Mouse (Mus musculus) myocyte (in vitro differentiated cells): ENCODE measurements at regions not wholly inside any gene's neighbourhood (a gene's known extent, or its start where the extent isn't known, plus 50 kb on each side); places are given as distances from the start of the nearest gene placed in this dataset.

Source experiments
- H3K27me3 ChIP-seq: one replicate; pipeline ENCODE4 v1.6.1; 2011; ENCODE audit not compliant: control insufficient read depth, insufficient read depth, insufficient read length
- H3K36me3 ChIP-seq: one replicate; pipeline ENCODE4 v1.6.1; 2011; ENCODE audit not compliant: control insufficient read depth, insufficient read depth
- H3K4me2 ChIP-seq: one replicate; pipeline ENCODE4 v1.6.1; 2011; ENCODE audit warnings: low read depth, control low read depth
- H3K4me3 ChIP-seq: one replicate; pipeline ENCODE4 v1.5.1; 2011; ENCODE audit warnings: mild to moderate bottlenecking, control low read depth, moderate library complexity
- H3K79me2 ChIP-seq: one replicate; pipeline ENCODE4 v1.6.1; 2011; ENCODE audit not compliant: control insufficient read depth, insufficient read depth
- H3ac ChIP-seq: one replicate; pipeline ENCODE4 v1.6.1; 2011; ENCODE audit not compliant: control insufficient read depth, insufficient read length
- CEBPB ChIP-seq: IDR thresholded peaks from 2 replicates; pipeline ENCODE4 v1.6.1; 2011; ENCODE audit warnings: mild to moderate bottlenecking, moderate library complexity; ENCODE audit not compliant: poor library complexity, insufficient read depth, severe bottlenecking
- E2F4 ChIP-seq: IDR thresholded peaks from one replicate; pipeline ENCODE4 v1.6.1; 2011; ENCODE audit warnings: mild to moderate bottlenecking, control low read depth, moderate library complexity; ENCODE audit not compliant: insufficient read depth
- MAX ChIP-seq: IDR thresholded peaks from one replicate; pipeline ENCODE4 v1.6.1; 2011; ENCODE audit warnings: low read depth, mild to moderate bottlenecking, control low read depth
- MYOD1 ChIP-seq, 3 experiments: IDR thresholded peaks; one replicate each; pipeline ENCODE4 v1.6.1; 2011; ENCODE audit warnings: control low read depth in 2 of 3, low read depth in 2 of 3, mild to moderate bottlenecking in 2 of 3, moderate library complexity in 1 of 3; ENCODE audit not compliant: insufficient read length in 2 of 3, control insufficient read depth in 1 of 3
- MYOG ChIP-seq, 3 experiments: IDR thresholded peaks; one replicate each; pipeline ENCODE4 v1.6.1; 2011; ENCODE audit warnings: control low read depth in 2 of 3, low read depth in 2 of 3, mild to moderate bottlenecking in 2 of 3; ENCODE audit not compliant: insufficient read length in 2 of 3, control insufficient read depth in 1 of 3, insufficient read depth in 1 of 3
- POLR2A ChIP-seq: IDR thresholded peaks from one replicate; pipeline ENCODE4 v1.6.1; 2011; ENCODE audit warnings: low read depth, mild to moderate bottlenecking, control low read depth, moderate library complexity; ENCODE audit not compliant: insufficient read length
- POLR2AphosphoS2 ChIP-seq: IDR thresholded peaks from one replicate; pipeline ENCODE4 v1.6.1; 2011; ENCODE audit warnings: low read depth, control low read depth; ENCODE audit not compliant: insufficient read length
- REST ChIP-seq: IDR thresholded peaks from one replicate; pipeline ENCODE4 v1.6.1; 2011; ENCODE audit warnings: mild to moderate bottlenecking, control low read depth, moderate library complexity; ENCODE audit not compliant: insufficient read depth, insufficient read length
- SRF ChIP-seq: IDR thresholded peaks from one replicate; pipeline ENCODE4 v1.6.1; 2011; ENCODE audit warnings: low read depth; ENCODE audit not compliant: control insufficient read depth, insufficient read length
- TCF12 ChIP-seq: IDR thresholded peaks from one replicate; pipeline ENCODE4 v1.6.1; 2011; ENCODE audit warnings: mild to moderate bottlenecking, control low read depth; ENCODE audit not compliant: poor library complexity, insufficient read depth, severe bottlenecking
- TCF3 ChIP-seq: IDR thresholded peaks from one replicate; pipeline ENCODE4 v1.6.1; 2011; ENCODE audit warnings: low read depth, control low read depth; ENCODE audit not compliant: insufficient read length
- USF1 ChIP-seq: IDR thresholded peaks from one replicate; pipeline ENCODE4 v1.6.1; 2011; ENCODE audit warnings: low read depth, mild to moderate bottlenecking, control low read depth, moderate library complexity

- H3K79me2 ChIP-seq: no peaks in the 10 kb centered on the region
- no peak overlapping the region for H3K4me2 ChIP-seq
- TF ChIP-seq USF1: no peak
- TF ChIP-seq MYOD1 (IDR thresholded peaks at IDR 0.05; ENCODE audit: control insufficient read depth in 1 of 3, insufficient read length in 2 of 3, low read depth in 2 of 3): no peak
- TF ChIP-seq POLR2AphosphoS2: no peak
- no peak for TF ChIP-seq MYOG (IDR thresholded peaks at IDR 0.05; ENCODE audit: control insufficient read depth in 1 of 3, insufficient read depth in 1 of 3, insufficient read length in 2 of 3, low read depth in 2 of 3)
- no peak for TF ChIP-seq CEBPB
- no peak for TF ChIP-seq POLR2A
- no peak for TF ChIP-seq TCF12
- no peak for TF ChIP-seq MAX
- no peak for TF ChIP-seq REST
- TF ChIP-seq TCF3: no peak
- TF ChIP-seq SRF: no peak
- no peak for TF ChIP-seq E2F4
- no peaks in the 10 kb centered on the region for H3K36me3 ChIP-seq
- H3K4me3 ChIP-seq: no peak overlapping the region
- H3K27me3 ChIP-seq: no peaks in the 10 kb centered on the region
- no peak overlapping the region for H3ac ChIP-seq
These were observed 420.8 kb downstream of the Atp23 start for GRCm38 (mm10) chr10:126480382-126480781.

- H3ac ChIP-seq: no peak overlapping the region
- H3K4me3 ChIP-seq: no peak overlapping the region
- no peaks in the 10 kb centered on the region for H3K27me3 ChIP-seq
- TF ChIP-seq TCF3 (no peak), REST (no peak), USF1 (no peak), MAX (no peak), MYOD1 (IDR thresholded peaks at IDR 0.05; ENCODE audit: control insufficient read depth in 1 of 3, insufficient read length in 2 of 3, low read depth in 2 of 3) (no peak), TCF12 (no peak), E2F4 (no peak), POLR2AphosphoS2 (no peak), SRF (no peak), POLR2A (no peak), MYOG (IDR thresholded peaks at IDR 0.05; ENCODE audit: control insufficient read depth in 1 of 3, insufficient read depth in 1 of 3, insufficient read length in 2 of 3, low read depth in 2 of 3) (no peak), CEBPB (no peak)
- H3K79me2 ChIP-seq: no peaks in the 10 kb centered on the region
- no peaks in the 10 kb centered on the region for H3K36me3 ChIP-seq
- no peak overlapping the region for H3K4me2 ChIP-seq
These were observed 421.4 kb downstream of the Atp23 start for GRCm38 (mm10) chr10:126479743-126480142.

- H3K4me3 ChIP-seq: no peak overlapping the region
These were observed 428.0 kb downstream of the Atp23 start for GRCm38 (mm10) chr10:126473050-126473719.

GRCm38 (mm10) chr10:126470838-126471491, 430.2 kb downstream of the Atp23 start:
- Histone ChIP-seq H3K4me3 (no peak overlapping the region), H3K79me2 (no peaks in the 10 kb centered on the region), H3K27me3 (no peaks in the 10 kb centered on the region), H3K36me3 (no peaks in the 10 kb centered on the region), H3ac (no peak overlapping the region), H3K4me2 (no peak overlapping the region)
- no peak for TF ChIP-seq USF1
- no peak for TF ChIP-seq TCF3
- no peak for TF ChIP-seq E2F4

More at GRCm38 (mm10) chr10:126473050-126473719, 428.0 kb downstream of the Atp23 start:
- TF ChIP-seq MYOG (IDR thresholded peaks at IDR 0.05; ENCODE audit: control insufficient read depth in 1 of 3, insufficient read depth in 1 of 3, insufficient read length in 2 of 3, low read depth in 2 of 3): no peak
- no peak for TF ChIP-seq MAX
- no peak for TF ChIP-seq USF1
- no peak for TF ChIP-seq MYOD1 (IDR thresholded peaks at IDR 0.05; ENCODE audit: control insufficient read depth in 1 of 3, insufficient read length in 2 of 3, low read depth in 2 of 3)
- TF ChIP-seq POLR2A: no peak
- no peak for TF ChIP-seq SRF
- no peak for TF ChIP-seq TCF12
- TF ChIP-seq TCF3: no peak
- no peak for TF ChIP-seq POLR2AphosphoS2
- TF ChIP-seq REST: no peak
- no peak for TF ChIP-seq CEBPB
- no peak for TF ChIP-seq E2F4
- Histone ChIP-seq H3ac (no peak overlapping the region), H3K36me3 (no peaks in the 10 kb centered on the region), H3K4me2 (no peak overlapping the region), H3K79me2 (no peaks in the 10 kb centered on the region), H3K27me3 (no peaks in the 10 kb centered on the region)

- Histone ChIP-seq H3K4me2 (no peak overlapping the region), H3K36me3 (no peaks in the 10 kb centered on the region), H3K27me3 (no peaks in the 10 kb centered on the region), H3K4me3 (no peak overlapping the region), H3K79me2 (no peaks in the 10 kb centered on the region), H3ac (no peak overlapping the region)
- TF ChIP-seq E2F4 (no peak), MYOD1 (IDR thresholded peaks at IDR 0.05; ENCODE audit: control insufficient read depth in 1 of 3, insufficient read length in 2 of 3, low read depth in 2 of 3) (no peak), CEBPB (no peak), REST (no peak), USF1 (no peak), POLR2A (no peak), MAX (no peak), TCF12 (no peak), POLR2AphosphoS2 (no peak), SRF (no peak), MYOG (IDR thresholded peaks at IDR 0.05; ENCODE audit: control insufficient read depth in 1 of 3, insufficient read depth in 1 of 3, insufficient read length in 2 of 3, low read depth in 2 of 3) (no peak), TCF3 (no peak)
These were observed 438.4 kb downstream of the Atp23 start for GRCm38 (mm10) chr10:126462770-126463169.
